Mouse (Mus musculus): ENCODE measurements at regions not wholly inside any gene's neighbourhood (a gene's known extent, or its start where the extent isn't known, plus 50 kb on each side); places are given as distances from the start of the nearest gene placed in this dataset.

DNA sequence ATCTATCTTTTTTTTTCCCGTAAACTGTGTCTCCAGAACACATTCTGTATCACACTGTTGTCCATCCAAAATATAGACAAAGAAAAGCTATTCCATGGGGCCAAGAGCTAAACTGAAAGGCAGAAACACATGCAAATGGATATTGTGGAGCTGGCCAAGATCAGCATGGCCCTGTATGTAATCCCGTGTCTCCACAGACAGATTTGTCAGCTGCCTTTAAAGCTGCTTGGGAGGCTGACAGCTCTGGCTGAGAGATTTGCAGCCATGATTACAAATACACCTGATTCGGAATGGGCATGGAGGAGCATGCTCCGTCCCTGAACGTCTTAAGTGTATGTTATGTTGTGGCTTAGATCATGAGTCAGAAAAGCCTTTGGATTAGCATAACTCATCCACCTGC lies 292.7 kb upstream of the Zic4 start:
- Histone ChIP-seq H3K4me1 (replicated peaks) (no peaks in the 10 kb centered on the region), H3K27me3 (no peaks in the 10 kb centered on the region), H3K27ac (no peak overlapping the region), H3K4me2 (no peak overlapping the region), H3K4me3 (no peak overlapping the region), H3K9ac (no peak overlapping the region), H3K36me3 (no peaks in the 10 kb centered on the region), H3K9me3 (replicated peaks) (no peaks in the 10 kb centered on the region)
- no peak for ATAC-seq (replicated peaks; ENCODE audit: insufficient number of reproducible peaks, insufficient read depth, low FRiP score, low read depth)
- 79% methylated on average over 5 of the region's 5 CpGs for WGBS

DNA sequence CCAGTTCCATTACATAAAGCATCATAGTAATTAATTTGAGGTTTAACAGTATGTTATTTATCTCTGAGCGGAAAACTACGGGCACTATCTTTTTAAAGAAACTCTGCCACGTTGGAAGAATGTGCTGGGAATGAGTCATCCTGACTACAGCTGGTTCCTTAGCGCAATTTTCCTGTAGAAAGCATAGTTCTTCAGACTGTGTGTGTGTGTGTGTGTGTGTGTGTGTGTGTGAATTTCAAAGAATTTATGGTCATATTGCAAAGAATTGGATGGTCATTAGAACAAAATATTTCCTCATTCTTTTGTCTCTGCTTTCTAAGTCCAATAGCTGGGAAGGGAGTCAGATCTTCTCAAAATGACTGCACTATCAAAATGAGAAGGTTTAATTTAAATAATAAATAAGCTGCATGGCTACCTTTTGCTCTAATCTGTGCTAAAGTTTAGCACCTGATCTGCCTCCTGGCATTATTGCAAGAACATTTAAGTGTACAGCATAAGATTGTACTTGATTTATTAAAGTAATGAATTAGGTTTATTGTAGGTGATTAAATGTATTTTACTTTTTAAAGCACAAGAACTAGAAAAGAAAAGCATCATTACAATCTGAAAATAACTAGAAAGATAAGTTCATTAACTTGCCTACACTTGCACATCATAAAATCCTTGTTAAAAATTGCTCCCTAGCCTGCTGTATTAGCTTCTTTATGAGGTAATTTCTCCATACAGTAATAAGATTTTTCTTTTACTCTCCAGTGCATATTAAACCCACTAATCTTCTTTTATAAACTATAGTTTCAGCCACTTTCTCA lies 288.6 kb upstream of the Zic4 start:
- WGBS, result 38% methylated on average over 4 of the region's 4 CpGs
- no peak for ATAC-seq (replicated peaks; ENCODE audit: insufficient number of reproducible peaks, insufficient read depth, low FRiP score, low read depth)
- H3K27ac ChIP-seq, result no peak overlapping the region
- H3K9me3 ChIP-seq (replicated peaks), result no peaks in the 10 kb centered on the region
- H3K9ac ChIP-seq, result no peak overlapping the region
- H3K4me2 ChIP-seq, result no peak overlapping the region
- no peaks in the 10 kb centered on the region for H3K27me3 ChIP-seq
- H3K4me1 ChIP-seq (replicated peaks), result no peaks in the 10 kb centered on the region
- H3K36me3 ChIP-seq, result no peaks in the 10 kb centered on the region
- no peak overlapping the region for H3K4me3 ChIP-seq

DNA sequence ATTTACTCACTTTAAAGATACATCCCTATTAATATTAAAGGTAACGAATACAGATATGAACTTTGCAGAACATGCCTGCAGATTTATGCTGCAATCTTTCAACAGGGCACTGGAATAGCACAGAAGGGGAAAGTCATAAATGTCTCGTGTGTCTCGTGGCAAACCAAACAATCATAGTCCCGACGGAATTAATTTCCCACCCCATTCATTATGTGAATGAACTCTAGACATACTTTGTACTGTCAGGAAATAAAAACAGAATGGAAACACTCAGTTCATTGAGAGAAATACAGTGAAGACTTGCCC lies 288.1 kb upstream of the Zic4 start:
- WGBS, result 54% methylated on average over 5 of the region's 5 CpGs
- Histone ChIP-seq H3K4me1 (replicated peaks) (no peaks in the 10 kb centered on the region), H3K9ac (no peak overlapping the region), H3K4me3 (no peak overlapping the region), H3K27ac (no peak overlapping the region), H3K9me3 (replicated peaks) (no peaks in the 10 kb centered on the region), H3K36me3 (no peaks in the 10 kb centered on the region), H3K4me2 (no peak overlapping the region), H3K27me3 (no peaks in the 10 kb centered on the region)
- ATAC-seq (replicated peaks; ENCODE audit: insufficient number of reproducible peaks, insufficient read depth, low FRiP score, low read depth), result no peak

GRCm38 (mm10) chr9:91077490-91077889 lies 284.7 kb upstream of the Zic4 start:
- no peaks in the 10 kb centered on the region for H3K4me1 ChIP-seq (replicated peaks)
- no peak overlapping the region for H3K27ac ChIP-seq
- no peak overlapping the region for H3K4me3 ChIP-seq
- H3K36me3 ChIP-seq, result no peaks in the 10 kb centered on the region
- 43% methylated on average over 1 of the region's 1 CpGs for WGBS
- H3K4me2 ChIP-seq, result no peak overlapping the region
- H3K9ac ChIP-seq, result no peak overlapping the region
- no peak for ATAC-seq (replicated peaks; ENCODE audit: insufficient number of reproducible peaks, insufficient read depth, low FRiP score, low read depth)
- H3K27me3 ChIP-seq, result no peaks in the 10 kb centered on the region
- no peaks in the 10 kb centered on the region for H3K9me3 ChIP-seq (replicated peaks)

- Histone ChIP-seq H3K27ac (no peak overlapping the region), H3K9me3 (replicated peaks) (no peaks in the 10 kb centered on the region), H3K9ac (no peak overlapping the region), H3K36me3 (no peaks in the 10 kb centered on the region), H3K4me3 (no peak overlapping the region), H3K4me1 (replicated peaks) (no peaks in the 10 kb centered on the region), H3K4me2 (no peak overlapping the region), H3K27me3 (no peaks in the 10 kb centered on the region)
- 16% methylated on average over 1 of the region's 1 CpGs for WGBS
- ATAC-seq (replicated peaks; ENCODE audit: insufficient number of reproducible peaks, insufficient read depth, low FRiP score, low read depth), result no peak
Measured at GRCm38 (mm10) chr9:91083791-91084190, 278.4 kb upstream of the Zic4 start.

DNA sequence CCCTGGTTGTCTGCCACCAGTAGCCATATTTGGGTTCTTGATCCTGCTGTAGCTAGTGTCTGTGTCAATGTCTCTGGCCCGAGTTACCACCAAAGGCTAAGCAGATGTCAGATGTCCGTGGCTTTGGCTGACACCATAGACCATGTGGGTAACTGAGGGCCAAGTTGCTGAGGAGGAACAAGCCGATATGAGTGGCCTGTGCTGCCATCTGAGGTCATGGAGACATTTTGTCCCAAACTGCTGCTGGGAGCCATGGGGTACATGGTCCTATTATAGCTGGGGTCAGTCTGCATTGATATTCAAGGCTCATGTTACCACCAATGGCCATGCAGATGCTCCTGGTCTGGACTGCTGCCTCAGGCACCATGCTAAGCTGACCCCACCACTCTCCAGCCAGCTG lies 276.3 kb upstream of the Zic4 start:
- no peaks in the 10 kb centered on the region for H3K27me3 ChIP-seq

GRCm38 (mm10) chr9:91089348-91089747 lies 272.9 kb upstream of the Zic4 start:
- no peaks in the 10 kb centered on the region for H3K9me3 ChIP-seq (replicated peaks)
- no peaks in the 10 kb centered on the region for H3K4me1 ChIP-seq (replicated peaks)
- H3K4me2 ChIP-seq, result no peak overlapping the region
- no peak for ATAC-seq (replicated peaks; ENCODE audit: insufficient number of reproducible peaks, insufficient read depth, low FRiP score, low read depth)
- no peak overlapping the region for H3K9ac ChIP-seq
- no peak overlapping the region for H3K4me3 ChIP-seq
- H3K36me3 ChIP-seq, result no peaks in the 10 kb centered on the region
- no peaks in the 10 kb centered on the region for H3K27me3 ChIP-seq
- no peak overlapping the region for H3K27ac ChIP-seq
- 54% methylated on average over 2 of the region's 2 CpGs for WGBS

More for the DNA sequence above, 276.3 kb upstream of the Zic4 start:
- WGBS, result 74% methylated on average over 3 of the region's 3 CpGs
- Histone ChIP-seq H3K4me1 (replicated peaks) (no peaks in the 10 kb centered on the region), H3K27ac (no peak overlapping the region), H3K9me3 (replicated peaks) (no peaks in the 10 kb centered on the region), H3K4me2 (no peak overlapping the region), H3K4me3 (no peak overlapping the region), H3K9ac (no peak overlapping the region), H3K36me3 (no peaks in the 10 kb centered on the region)
- ATAC-seq (replicated peaks; ENCODE audit: insufficient number of reproducible peaks, insufficient read depth, low FRiP score, low read depth), result no peak

DNA sequence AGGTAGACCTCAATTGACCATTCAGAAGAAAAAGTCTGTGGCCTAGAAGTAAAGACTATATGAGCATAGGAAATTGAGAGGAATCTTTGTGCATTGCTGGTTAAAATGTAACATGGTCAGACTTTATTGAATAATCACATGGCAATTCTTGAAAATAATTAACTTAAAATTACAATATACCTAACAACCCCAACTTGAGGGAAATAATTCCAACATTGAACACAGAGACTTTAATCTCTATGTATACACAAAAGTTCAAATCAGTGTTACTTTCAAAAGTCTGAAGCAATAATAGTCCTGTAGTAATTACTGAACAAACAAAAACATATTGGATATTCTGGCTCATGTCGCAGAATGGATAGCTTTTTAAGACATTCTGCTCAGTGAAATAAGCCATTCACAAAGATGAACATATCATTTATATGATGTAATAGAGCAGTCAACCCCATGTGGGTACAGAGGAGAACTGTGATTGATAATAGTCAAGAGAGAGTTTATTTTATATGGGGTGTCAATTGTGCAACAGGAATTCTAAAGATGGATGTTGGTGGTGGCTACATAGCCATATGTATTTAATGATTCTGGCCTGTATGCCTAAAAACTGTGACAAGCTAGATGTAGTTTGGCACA lies 270.7 kb upstream of the Zic4 start:
- H3K27ac ChIP-seq, result no peak overlapping the region
- no peaks in the 10 kb centered on the region for H3K27me3 ChIP-seq
- no peak overlapping the region for H3K4me3 ChIP-seq
- H3K4me1 ChIP-seq (replicated peaks), result no peaks in the 10 kb centered on the region
- H3K4me2 ChIP-seq, result no peak overlapping the region
- H3K9ac ChIP-seq, result no peak overlapping the region
- no peaks in the 10 kb centered on the region for H3K9me3 ChIP-seq (replicated peaks)
- no peak for ATAC-seq (replicated peaks; ENCODE audit: insufficient number of reproducible peaks, insufficient read depth, low FRiP score, low read depth)
- no peaks in the 10 kb centered on the region for H3K36me3 ChIP-seq
- WGBS, result 87% methylated on average over 1 of the region's 1 CpGs

DNA sequence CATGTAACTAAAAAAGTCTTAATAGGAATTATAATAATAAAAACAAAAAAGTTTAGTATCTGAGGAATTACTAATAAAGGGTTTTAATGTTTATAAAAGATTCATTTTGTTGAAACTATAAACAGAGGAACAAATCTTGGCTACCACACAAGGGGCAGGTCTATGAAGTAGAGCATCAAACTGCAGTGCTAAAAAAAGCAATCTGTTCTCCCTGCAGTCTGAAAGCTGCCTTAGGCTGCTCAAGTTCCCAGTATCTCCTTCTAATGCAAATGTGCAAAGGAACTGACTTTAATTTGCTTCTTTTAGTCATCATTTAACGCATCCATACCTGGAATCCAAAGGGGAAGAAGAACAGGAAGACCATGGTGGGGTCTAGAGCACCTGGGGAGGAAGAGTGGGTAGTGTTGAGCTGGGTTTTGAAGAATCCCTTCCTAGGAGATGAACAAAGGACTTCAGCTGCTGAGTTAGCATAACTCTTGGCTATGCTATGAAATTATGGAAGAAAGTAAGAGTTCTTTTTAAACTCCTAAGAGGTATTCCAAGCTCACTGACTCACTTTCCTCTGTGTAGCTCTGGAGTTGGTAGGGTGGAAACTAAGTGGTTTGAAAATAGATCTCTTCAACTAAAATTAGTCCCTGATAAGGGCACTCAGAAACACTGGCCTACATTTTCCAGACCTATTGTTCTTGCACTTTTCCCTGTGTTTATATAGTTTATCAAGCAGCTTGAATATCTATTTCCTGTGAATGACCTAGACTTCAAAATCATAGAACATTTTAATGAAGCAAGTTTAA lies 260.4 kb upstream of the Zic4 start:
- peak overlapping the region; percentile 29 for H3K4me3 ChIP-seq
- peak; percentile 77; the same call in 1 of the 2 replicates for ATAC-seq (replicated peaks; ENCODE audit: insufficient number of reproducible peaks, insufficient read depth, low FRiP score, low read depth)
- WGBS, result 40% methylated on average over 1 of the region's 1 CpGs

DNA sequence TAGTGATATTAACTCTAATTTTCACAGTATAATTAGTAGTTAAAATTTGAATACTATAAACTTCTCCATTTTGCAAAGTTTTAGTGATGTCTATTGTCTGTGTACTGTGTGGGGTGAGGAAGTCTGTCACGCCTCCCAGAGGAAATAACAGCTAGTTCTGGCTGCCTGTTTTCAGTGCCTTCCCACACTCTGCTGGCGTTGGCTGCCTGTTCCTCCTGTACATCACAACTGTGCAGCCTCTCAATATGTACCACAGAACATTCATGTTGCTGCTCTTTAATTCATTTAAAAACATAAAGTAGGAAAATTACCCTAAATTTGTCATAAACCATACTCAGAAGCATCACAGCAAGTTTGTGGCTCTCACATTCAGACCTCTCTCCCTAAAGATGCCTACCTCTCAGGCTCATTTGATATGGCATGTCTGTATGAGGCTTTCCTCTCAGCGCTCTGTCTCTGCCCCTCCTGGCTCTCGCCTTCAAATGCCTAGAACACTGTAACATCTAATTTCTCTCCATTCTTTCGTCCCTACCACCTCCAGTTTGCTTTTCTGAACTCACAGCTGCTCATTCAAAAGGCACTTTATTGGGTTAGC lies 239.7 kb upstream of the Zic4 start:
- Histone ChIP-seq H3K36me3 (no peaks in the 10 kb centered on the region), H3K9ac (no peak overlapping the region), H3K27me3 (no peaks in the 10 kb centered on the region), H3K4me3 (no peak overlapping the region), H3K9me3 (replicated peaks) (no peaks in the 10 kb centered on the region), H3K4me2 (no peak overlapping the region), H3K27ac (no peak overlapping the region), H3K4me1 (replicated peaks) (no peaks in the 10 kb centered on the region)
- 72% methylated on average over 5 of the region's 5 CpGs for WGBS
- no peak for ATAC-seq (replicated peaks; ENCODE audit: insufficient number of reproducible peaks, insufficient read depth, low FRiP score, low read depth)

More for the DNA sequence above, 260.4 kb upstream of the Zic4 start:
- H3K4me2 ChIP-seq, result peak overlapping the region; percentile 58
- H3K27ac ChIP-seq, result peak overlapping the region; percentile 93
- H3K9me3 ChIP-seq (replicated peaks), result no peaks in the 10 kb centered on the region
- no peak overlapping the region for H3K9ac ChIP-seq
- H3K36me3 ChIP-seq, result no peaks in the 10 kb centered on the region
- H3K27me3 ChIP-seq, result no peaks in the 10 kb centered on the region
- H3K4me1 ChIP-seq (replicated peaks), result peaks cover 3% of the 10 kb centered on the region

DNA sequence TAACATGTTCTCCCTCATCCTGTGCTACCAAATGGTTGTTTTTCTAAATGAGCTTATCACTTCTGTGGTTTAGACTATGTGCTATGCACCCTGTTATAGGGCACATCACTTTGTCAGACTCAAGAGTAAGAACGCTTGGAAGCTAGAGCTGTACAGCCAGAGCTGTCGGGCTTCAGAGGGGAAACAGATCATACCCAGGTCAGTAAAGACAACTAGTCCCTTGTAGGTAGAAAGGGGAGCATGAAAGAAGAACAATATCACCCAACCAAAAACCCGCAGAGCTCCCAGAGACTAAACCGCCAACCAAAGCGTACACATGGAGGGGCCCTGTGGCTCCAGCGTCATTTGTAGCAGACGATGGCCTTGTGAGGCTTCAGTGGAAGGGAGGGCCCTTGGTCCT lies 239.0 kb upstream of the Zic4 start:
- no peaks in the 10 kb centered on the region for H3K4me1 ChIP-seq (replicated peaks)
- H3K4me3 ChIP-seq, result no peak overlapping the region
- H3K9ac ChIP-seq, result no peak overlapping the region
- H3K4me2 ChIP-seq, result no peak overlapping the region
- WGBS, result 73% methylated on average over 7 of the region's 7 CpGs
- H3K27me3 ChIP-seq, result no peaks in the 10 kb centered on the region
- no peaks in the 10 kb centered on the region for H3K9me3 ChIP-seq (replicated peaks)
- H3K36me3 ChIP-seq, result no peaks in the 10 kb centered on the region
- no peak overlapping the region for H3K27ac ChIP-seq
- no peak for ATAC-seq (replicated peaks; ENCODE audit: insufficient number of reproducible peaks, insufficient read depth, low FRiP score, low read depth)

All from heart, embryonic 15.5 days (tissue).